Mouse (Mus musculus): ENCODE data around the gene Gm7714.

DNA sequence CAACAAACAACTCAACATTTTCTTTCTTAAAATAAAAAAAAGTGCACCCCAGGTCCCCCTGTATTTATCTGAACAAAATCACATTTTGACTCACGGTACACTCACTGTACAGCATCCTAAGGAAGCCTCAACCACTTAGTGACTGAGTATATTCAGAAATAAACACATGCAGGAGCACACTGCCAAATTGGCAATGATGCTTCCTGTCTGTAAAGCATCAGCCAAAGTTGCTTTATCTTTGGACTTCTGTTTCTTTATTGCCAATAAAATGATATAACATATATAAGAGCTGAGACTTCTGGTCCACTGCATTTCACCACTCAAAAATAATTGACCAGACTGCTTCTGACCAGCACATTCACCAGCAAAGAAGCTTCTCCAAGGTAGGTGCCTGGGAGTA lies at the start of gene Gm7714:
- no peak for TF ChIP-seq CTCF (IDR thresholded peaks at IDR 0.05; ENCODE audit: low read depth, low read length)
- TF ChIP-seq EP300 (IDR thresholded peaks at IDR 0.05; ENCODE audit: insufficient read depth, low read depth, low read length) = no peak
- no peak for TF ChIP-seq POLR2A (IDR thresholded peaks at IDR 0.05; ENCODE audit: insufficient read depth, low read length)

All from ES-Bruce4 (cell line).